Mouse (Mus musculus) MEL (cell line): ENCODE results near the gene Ak5. TPM values are rescaled to one million over a fixed set of nuclear protein-coding genes. Genes with fewer than 3 reads are reported as not detected.

ENCODE experiments used
- DNase-seq: peaks from one replicate; pipeline ENCODE4 v3.0.0; 2011; ENCODE audit warnings: low read depth, low spot score
- H3K27ac ChIP-seq: 2 replicates; pipeline ENCODE4 v1.5.1; 2012; ENCODE audit warnings: low read depth, mild to moderate bottlenecking, control low read depth, low read length, moderate library complexity; ENCODE audit not compliant: control insufficient read depth
- H3K27me3 ChIP-seq, 2 experiments: fragments of 150-350 bp in 1 of 2; sonication (generic) in 1 of 2; 2 replicates each; pipeline ENCODE4 v1.6.1; 2012; ENCODE audit warnings: low read length in 2 of 2, mild to moderate bottlenecking in 2 of 2, improper control_type of control experiment in 1 of 2, moderate library complexity in 1 of 2; ENCODE audit not compliant: insufficient read depth in 2 of 2, control insufficient read depth in 1 of 2
- H3K36me3 ChIP-seq, 2 experiments: 2 replicates each; pipeline ENCODE4 v1.6.1; 2012 to 2014; ENCODE audit warnings: low read length in 2 of 2, improper control_type of control experiment in 1 of 2, inconsistent platforms in 1 of 2, mild to moderate bottlenecking in 1 of 2; ENCODE audit not compliant: insufficient read depth in 2 of 2, control insufficient read depth in 1 of 2
- H3K4me1 ChIP-seq, 2 experiments: fragments of 150-350 bp in 1 of 2; sonication (generic) in 1 of 2; 2 replicates each; pipeline ENCODE4 v1.6.1; 2012; ENCODE audit warnings: low read length in 2 of 2, improper control_type of control experiment in 1 of 2, mild to moderate bottlenecking in 1 of 2; ENCODE audit not compliant: insufficient read depth in 2 of 2, control insufficient read depth in 1 of 2
- H3K4me3 ChIP-seq, 2 experiments: fragments of 150-350 bp in 1 of 2; sonication (generic) in 1 of 2; 2 replicates each; pipeline ENCODE4 v1.5.1; 2012; ENCODE audit warnings: low read depth in 2 of 2, low read length in 2 of 2, mild to moderate bottlenecking in 2 of 2, moderate library complexity in 2 of 2, control low read depth in 1 of 2, improper control_type of control experiment in 1 of 2; ENCODE audit not compliant: control insufficient read depth in 1 of 2, insufficient read depth in 1 of 2
- H3K79me2 ChIP-seq: 2 replicates; pipeline ENCODE4 v1.6.1; 2012; ENCODE audit warnings: mild to moderate bottlenecking, low read length, moderate library complexity; ENCODE audit not compliant: control insufficient read depth, poor library complexity, insufficient read depth
- H3K9ac ChIP-seq: 2 replicates; pipeline ENCODE4 v1.6.1; 2012; ENCODE audit warnings: low read depth, mild to moderate bottlenecking, control low read depth, low read length, moderate library complexity; ENCODE audit not compliant: control insufficient read depth, poor library complexity, severe bottlenecking
- H3K9me3 ChIP-seq: fragments of 150-350 bp; sonication (generic); replicated peaks from 2 replicates; pipeline ENCODE4 v1.6.1; 2012; ENCODE audit warnings: mild to moderate bottlenecking, low read length, improper control_type of control experiment, moderate library complexity; ENCODE audit not compliant: insufficient read depth
- BHLHE40 ChIP-seq: IDR thresholded peaks from 2 replicates; pipeline ENCODE4 v1.6.1; 2012; ENCODE audit warnings: low read depth, mild to moderate bottlenecking, inconsistent platforms, low read length, improper control_type of control experiment, borderline replicate concordance
- CHD1 ChIP-seq: IDR thresholded peaks from 2 replicates; pipeline ENCODE4 v1.6.1; 2012; ENCODE audit warnings: low read depth, mild to moderate bottlenecking, inconsistent platforms, low read length, improper control_type of control experiment
- CTCF ChIP-seq, 3 experiments: IDR thresholded peaks in 2 of 3; conservative IDR thresholded peaks in 1 of 3; 2 replicates each; pipeline ENCODE4 v1.5.1; 2011 to 2012; ENCODE audit warnings: low read length in 3 of 3, low read depth in 2 of 3, mild to moderate bottlenecking in 2 of 3, improper control_type of control experiment in 1 of 3, inconsistent platforms in 1 of 3, mixed read lengths in 1 of 3, moderate library complexity in 1 of 3; ENCODE audit not compliant: control insufficient read depth in 1 of 3, insufficient read depth in 1 of 3, poor library complexity in 1 of 3, severe bottlenecking in 1 of 3
- E2F4 ChIP-seq: IDR thresholded peaks from 2 replicates; pipeline ENCODE4 v1.6.1; 2011; ENCODE audit warnings: low read depth, low read length, improper control_type of control experiment, borderline replicate concordance
- ELF1 ChIP-seq: IDR thresholded peaks from 2 replicates; pipeline ENCODE4 v1.6.1; 2014; ENCODE audit warnings: low read depth, mild to moderate bottlenecking, inconsistent platforms, low read length, improper control_type of control experiment, moderate library complexity
- EP300 ChIP-seq, 2 experiments: IDR thresholded peaks; 2 replicates each; pipeline ENCODE4 v1.6.1; 2011; ENCODE audit warnings: improper control_type of control experiment in 2 of 2, low read length in 2 of 2, low read depth in 1 of 2, mild to moderate bottlenecking in 1 of 2
- HCFC1 ChIP-seq: IDR thresholded peaks from 2 replicates; pipeline ENCODE4 v1.6.1; 2012; ENCODE audit warnings: low read depth, mild to moderate bottlenecking, inconsistent platforms, low read length, improper control_type of control experiment, moderate library complexity
- KAT2A ChIP-seq: conservative IDR thresholded peaks from 2 replicates; pipeline ENCODE4 v1.6.1; 2012; ENCODE audit warnings: low read depth, low read length, improper control_type of control experiment, inconsistent platforms
- MAFK ChIP-seq: IDR thresholded peaks from 2 replicates; pipeline ENCODE4 v1.6.1; 2011; ENCODE audit warnings: low read depth, mild to moderate bottlenecking, low read length, improper control_type of control experiment, borderline replicate concordance
- MAZ ChIP-seq: IDR thresholded peaks from 2 replicates; pipeline ENCODE4 v1.6.1; 2012; ENCODE audit warnings: low read depth, mild to moderate bottlenecking, inconsistent platforms, low read length, improper control_type of control experiment
- MEF2A ChIP-seq: IDR thresholded peaks from 2 replicates; pipeline ENCODE4 v1.6.1; 2014; ENCODE audit warnings: low read depth, mild to moderate bottlenecking, inconsistent platforms, low read length, improper control_type of control experiment; ENCODE audit not compliant: poor library complexity, insufficient replicate concordance, severe bottlenecking; ENCODE audit errors: extremely low read depth
- MXI1 ChIP-seq: IDR thresholded peaks from 2 replicates; pipeline ENCODE4 v1.6.1; 2011; ENCODE audit warnings: mild to moderate bottlenecking, low read depth, low read length, improper control_type of control experiment
- NELFE ChIP-seq: IDR thresholded peaks from 2 replicates; pipeline ENCODE4 v1.6.1; 2011; ENCODE audit warnings: low read depth, low read length, improper control_type of control experiment
- POLR2A ChIP-seq, 2 experiments: IDR thresholded peaks; 2 replicates each; pipeline ENCODE4 v1.6.1; 2011 to 2012; ENCODE audit warnings: low read length in 2 of 2, mild to moderate bottlenecking in 2 of 2, control low read depth in 1 of 2, improper control_type of control experiment in 1 of 2, low read depth in 1 of 2, moderate library complexity in 1 of 2; ENCODE audit not compliant: control insufficient read depth in 1 of 2, insufficient read depth in 1 of 2, poor library complexity in 1 of 2
- POLR2AphosphoS5 ChIP-seq: IDR thresholded peaks from 2 replicates; pipeline ENCODE4 v1.6.1; 2012; ENCODE audit warnings: low read depth, borderline replicate concordance, mild to moderate bottlenecking, inconsistent platforms, low read length, moderate library complexity, mixed read lengths
- RAD21 ChIP-seq: IDR thresholded peaks from 2 replicates; pipeline ENCODE4 v1.6.1; 2011; ENCODE audit warnings: mild to moderate bottlenecking, low read depth, low read length, improper control_type of control experiment
- SIN3A ChIP-seq: IDR thresholded peaks from 2 replicates; pipeline ENCODE4 v1.6.1; 2012; ENCODE audit warnings: low read length, improper control_type of control experiment, inconsistent platforms
- SMC3 ChIP-seq: IDR thresholded peaks from 2 replicates; pipeline ENCODE4 v1.6.1; 2011; ENCODE audit warnings: low read depth, low read length, improper control_type of control experiment
- TBP ChIP-seq: IDR thresholded peaks from 2 replicates; pipeline ENCODE4 v1.8.0; 2011; ENCODE audit warnings: low read depth, low read length, improper control_type of control experiment
- TCF12 ChIP-seq: IDR thresholded peaks from 2 replicates; pipeline ENCODE4 v1.6.1; 2014; ENCODE audit warnings: low read depth, mild to moderate bottlenecking, inconsistent platforms, low read length, improper control_type of control experiment, moderate library complexity
- UBTF ChIP-seq: IDR thresholded peaks from 2 replicates; pipeline ENCODE4 v1.6.1; 2012; ENCODE audit warnings: low read depth, mild to moderate bottlenecking, inconsistent platforms, low read length, improper control_type of control experiment, moderate library complexity, borderline replicate concordance; ENCODE audit not compliant: insufficient read depth
- USF2 ChIP-seq, 2 experiments: IDR thresholded peaks; 2 replicates each; pipeline ENCODE4 v1.6.1; 2011 to 2012; ENCODE audit warnings: improper control_type of control experiment in 2 of 2, low read length in 2 of 2, borderline replicate concordance in 1 of 2, inconsistent platforms in 1 of 2, low read depth in 1 of 2, mild to moderate bottlenecking in 1 of 2; ENCODE audit not compliant: insufficient read depth in 1 of 2
- ZC3H11A ChIP-seq: IDR thresholded peaks from 2 replicates; pipeline ENCODE4 v1.6.1; 2012; ENCODE audit warnings: low read depth, mild to moderate bottlenecking, inconsistent platforms, low read length, improper control_type of control experiment
- polyA plus RNA-seq, 2 experiments: library from polyadenylated mRNA; stranded (reverse) in 1 of 2; unstranded in 1 of 2; fragments of >175 nt in 1 of 2; fragments of >200 nt in 1 of 2; gene quantifications; 2 replicates each; pipeline versions ENCODE4 v1.2.1 to v1.2.4; 2012; ENCODE audit warnings: low replicate concordance in 2 of 2, low read depth in 1 of 2; ENCODE audit not compliant: insufficient read length in 2 of 2, insufficient read depth in 1 of 2, missing spikeins in 1 of 2
- total RNA-seq: library from RNA; depleted of rRNA; stranded (reverse); fragments of 300-350 nt; gene quantifications from 2 replicates; pipeline ENCODE4 v1.2.3, GENCODE M21; 2012

The Ak5 gene
- total and polyA plus RNA-seq, 3 experiments = 0.06 to 0.31 TPM; not detected in 1

DNA sequence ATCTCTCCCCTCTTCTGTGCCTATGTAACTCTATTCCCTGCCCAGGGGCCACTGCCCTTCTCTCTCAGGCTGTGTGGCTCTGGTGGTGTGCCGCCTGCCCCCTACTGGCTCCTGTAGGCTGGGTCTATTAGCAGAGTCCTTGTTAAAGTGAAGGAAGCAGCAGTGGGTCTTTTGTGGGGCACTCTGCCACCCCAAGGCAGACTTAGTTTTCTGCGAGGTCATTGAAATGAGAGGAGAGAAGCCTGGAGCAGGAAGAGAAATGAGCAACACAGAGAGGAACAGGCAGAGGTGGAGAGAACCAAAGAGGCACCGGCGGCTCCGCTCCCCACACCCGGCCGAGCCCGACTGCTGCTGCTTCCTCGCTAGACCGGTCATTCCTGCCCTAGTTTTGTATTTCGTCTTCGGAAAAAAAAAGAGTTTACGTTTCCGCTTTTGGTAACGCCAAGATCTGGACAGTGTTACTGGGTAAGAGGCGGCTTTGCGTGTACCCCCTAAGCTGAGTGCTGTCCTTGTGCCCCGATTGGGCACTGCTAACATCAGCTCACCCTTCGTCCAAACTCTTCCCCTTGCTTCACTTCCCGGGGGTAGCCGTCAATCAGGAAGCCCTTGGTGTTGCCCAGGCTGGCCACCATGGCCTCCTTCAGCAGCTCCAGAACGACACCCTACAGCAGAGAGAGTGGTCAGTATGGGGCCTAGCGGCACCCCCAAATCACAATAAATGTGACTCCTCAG is 190.2 kb downstream of the Ak5 start:
- H3K36me3 ChIP-seq = no peaks in the 10 kb centered on the region; a peak in 1 of 4 replicates
- TF ChIP-seq POLR2A (IDR thresholded peaks at IDR 0.05; ENCODE audit: control insufficient read depth in 1 of 2, insufficient read depth in 1 of 2, low read depth in 1 of 2, low read length in 2 of 2, poor library complexity in 1 of 2) = 0 out of 4 replicates have a peak, but pooled peaks of 1 of the 2 experiments have one; percentile 31
- TF ChIP-seq TBP = 0 out of 2 replicates have a peak, but pooled peaks have one; percentile 40
- no peak for TF ChIP-seq EP300 (IDR thresholded peaks at IDR 0.05; ENCODE audit: low read depth in 1 of 2, low read length in 2 of 2)
- no peak for TF ChIP-seq KAT2A
- TF ChIP-seq MAZ = peak; percentile 23; the same call in 1 of the 2 replicates
- TF ChIP-seq E2F4 = no peak
- TF ChIP-seq ZC3H11A = peak; percentile 51
- TF ChIP-seq USF2 (IDR thresholded peaks at IDR 0.05; ENCODE audit: borderline replicate concordance in 1 of 2, insufficient read depth in 1 of 2, low read depth in 1 of 2, low read length in 2 of 2) = no peak
- no peak for TF ChIP-seq POLR2AphosphoS5
- TF ChIP-seq NELFE = peak; percentile 23; the same call in 1 of the 2 replicates
- peak; percentile 21; the same call in 1 of the 2 replicates for TF ChIP-seq HCFC1
- TF ChIP-seq MEF2A = no peak
- peak; percentile 57 for TF ChIP-seq RAD21
- peak; percentile 67 to 90 (median 83) for TF ChIP-seq CTCF (IDR thresholded peaks at IDR 0.05 in 2 of 3, conservative IDR thresholded peaks at IDR 0.05 in 1 of 3; ENCODE audit: control insufficient read depth in 1 of 3, insufficient read depth in 1 of 3, low read depth in 2 of 3, low read length in 3 of 3, poor library complexity in 1 of 3, severe bottlenecking in 1 of 3)
- TF ChIP-seq UBTF = 0 out of 2 replicates have a peak, but pooled peaks have one; percentile 85
- peak; percentile 51; the same call in 1 of the 2 replicates for TF ChIP-seq SIN3A
- peak; percentile 54; the same call in 1 of the 2 replicates for TF ChIP-seq MXI1
- TF ChIP-seq BHLHE40 = no peak
- peak; percentile 83 for TF ChIP-seq SMC3
- no peak; the same call in none of the 2 replicates for TF ChIP-seq TCF12
- no peak for TF ChIP-seq MAFK
- TF ChIP-seq ELF1 = peak; percentile 47; the same call in 1 of the 2 replicates
- TF ChIP-seq CHD1 = peak; percentile 8; the same call in 1 of the 2 replicates
- TF ChIP-seq, all 39 proteins: peak for 14
- peak; percentile 87 for DNase-seq
- Histone ChIP-seq H3K9me3 (no peaks in the 10 kb centered on the region), H3K79me2 (no peaks in the 10 kb centered on the region; the same call in 1 of the 2 replicates), H3K9ac (peak overlapping the region; percentile 78), H3K27ac (peak overlapping the region; percentile 67), H3K4me3 (peak overlapping the region; percentile 74 to 81), H3K27me3 (no peaks in the 10 kb centered on the region), H3K4me1 (peaks cover 4 to 10% of the 10 kb centered on the region in 2 experiments)
